Mouse (Mus musculus): ENCODE data around the gene Erbin.

The Erbin gene

DNA sequence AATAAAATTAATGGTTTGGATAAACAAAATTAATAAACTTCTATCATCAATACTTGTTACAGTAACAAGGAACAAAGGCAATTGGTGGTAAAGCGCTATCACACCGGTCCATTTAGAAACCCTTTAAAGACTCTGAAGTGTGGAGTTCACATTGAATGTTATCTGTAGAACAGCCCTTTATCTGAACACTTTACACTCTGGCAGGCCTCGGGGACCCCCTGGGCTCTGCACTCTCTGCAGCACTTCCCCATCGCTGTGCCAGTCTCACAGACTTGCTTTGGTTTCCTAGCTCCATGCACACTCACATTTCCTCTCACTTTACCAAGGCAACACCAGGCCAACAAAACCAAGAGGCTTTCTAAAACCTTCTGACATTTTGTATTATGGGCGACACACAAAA, 100.9 kb downstream of the Erbin start:
- in situ Hi-C loops (cut with MboI, MseI) = loop anchor here (10.0 kb wide), 1 partner anchor 645 kb away; no protein-coding TSS in a partner anchor

GRCm38 (mm10) chr13:103817935-103818334, 102.4 kb downstream of the Erbin start:
- in situ Hi-C loops (cut with MboI, MseI) = loop anchor here (10.0 kb wide), 1 partner anchor 643 kb away; no protein-coding TSS in a partner anchor

DNA sequence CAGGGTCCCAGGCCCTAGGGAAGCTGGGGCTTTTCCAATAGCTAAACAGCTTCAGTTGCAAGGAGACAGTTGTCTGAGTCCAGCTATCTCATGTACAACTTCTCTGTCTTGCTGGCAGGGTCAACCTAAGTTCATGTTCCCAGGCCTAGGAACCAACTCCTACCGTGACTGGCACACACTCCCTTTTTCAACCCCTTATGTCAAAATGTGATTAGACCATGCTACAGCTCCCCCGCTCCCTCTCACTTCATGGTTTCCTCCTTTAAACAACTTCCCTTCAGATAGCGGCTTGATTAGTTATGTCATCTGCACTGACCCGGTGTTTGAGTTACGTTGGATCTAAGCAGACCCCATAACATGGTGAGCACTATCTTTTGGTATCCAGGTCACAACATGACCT, 112.8 kb downstream of the Erbin start:
- in situ Hi-C loops (cut with MboI, MseI) = no loop called here

DNA sequence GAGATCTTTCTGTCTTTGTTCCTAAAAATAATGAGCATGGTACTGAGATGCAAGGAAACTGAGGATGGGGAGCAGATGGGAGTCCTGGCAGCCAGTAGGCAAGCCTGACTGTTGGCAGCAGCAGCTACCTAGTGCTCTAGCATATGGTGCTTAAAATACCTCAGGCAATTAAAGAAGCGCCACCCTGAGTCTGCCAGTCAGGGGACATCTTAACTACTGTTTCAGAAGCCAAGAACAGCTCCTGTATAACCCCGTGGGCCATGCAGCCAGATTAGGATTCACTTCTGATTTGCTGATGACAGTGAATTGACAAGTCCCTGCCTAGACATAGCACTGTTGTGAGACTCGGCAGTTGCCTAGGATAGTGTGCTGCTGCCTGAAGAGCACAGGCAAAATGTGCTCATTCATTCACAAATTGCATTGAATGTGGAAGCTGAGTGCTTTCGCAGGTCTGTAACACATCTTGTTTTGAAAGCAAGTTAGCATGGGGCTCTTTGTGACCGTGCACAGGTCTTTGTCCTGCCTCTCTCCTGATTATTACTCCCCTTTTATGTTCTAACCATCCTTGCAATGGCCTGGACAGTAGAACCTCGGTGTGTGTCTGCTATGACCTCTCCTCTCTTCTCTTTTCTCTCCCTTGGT, 114.0 kb downstream of the Erbin start:
- in situ Hi-C loops (cut with MboI, MseI) = no loop called here

- in situ Hi-C loops (cut with MboI, MseI) = no loop called here
Measured at GRCm38 (mm10) chr13:103803721-103804120, 116.6 kb downstream of the Erbin start.

GRCm38 (mm10) chr13:103801021-103801420, 119.3 kb downstream of the Erbin start:
- in situ Hi-C loops (cut with MboI, MseI) = no loop called here

- in situ Hi-C loops (cut with MboI, MseI) = no loop called here
Measured at GRCm38 (mm10) chr13:103794688-103795543, 125.4 kb downstream of the Erbin start.

GRCm38 (mm10) chr13:103779922-103780585, 140.3 kb downstream of the Erbin start:
- in situ Hi-C loops (cut with MboI, MseI) = no loop called here

DNA sequence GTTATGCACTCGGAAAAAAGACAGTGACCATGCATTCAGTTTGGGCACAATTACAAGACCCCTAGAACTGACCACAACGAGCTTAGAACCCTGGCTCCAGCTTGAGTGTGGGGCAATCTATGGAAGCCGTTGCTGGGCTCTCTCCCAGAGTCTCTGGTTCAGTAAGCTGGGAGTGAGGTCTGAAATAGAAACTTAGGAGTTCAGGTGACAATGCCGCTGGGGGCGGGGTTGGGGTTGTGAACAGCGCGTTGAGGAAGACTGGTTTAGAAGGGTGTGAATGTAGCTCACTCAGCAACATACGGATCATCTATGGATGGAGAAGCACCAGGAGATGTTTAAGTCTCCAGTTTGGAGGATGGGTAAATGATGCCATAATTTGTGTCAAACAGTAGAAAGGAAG, 143.2 kb downstream of the Erbin start:
- in situ Hi-C loops (cut with MboI, MseI) = no loop called here

DNA sequence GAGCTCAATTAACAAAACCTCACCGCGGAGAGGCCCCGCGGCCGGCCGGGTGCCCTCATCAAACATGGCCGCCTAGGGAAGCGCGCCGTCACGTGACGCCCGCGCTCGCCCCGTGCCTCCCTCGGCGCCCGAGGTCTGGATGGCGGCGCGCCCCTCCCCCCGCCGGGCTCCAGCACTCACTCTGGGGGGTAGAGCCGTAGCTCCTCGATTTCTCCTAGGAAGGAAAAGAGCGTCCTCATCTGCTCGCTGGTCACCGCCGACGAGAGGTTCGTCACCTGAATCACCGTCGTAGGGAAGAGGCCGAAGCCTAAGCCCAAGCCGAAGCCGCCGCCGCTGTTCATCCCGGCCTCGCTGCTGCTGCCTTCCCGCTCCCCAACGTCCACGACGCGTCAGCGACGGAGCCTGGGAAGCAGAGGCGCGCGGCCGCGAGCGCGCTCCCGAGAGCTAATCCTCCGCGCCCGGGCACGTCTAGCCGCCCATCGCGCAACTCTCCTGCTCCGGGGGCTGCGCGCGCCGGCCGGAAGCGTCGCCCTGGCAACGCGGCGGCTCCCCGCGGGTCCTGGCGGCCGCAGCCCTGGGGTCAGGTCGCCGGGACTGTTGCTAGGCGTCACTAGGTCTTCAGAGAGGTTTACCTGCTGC, 146.1 kb downstream of the Erbin start, which contains the start of gene Srek1:
Gene Srek1 (minus strand): TSS at position 490 of the 639 bp plus-strand sequence.
- in situ Hi-C loops (cut with MboI, MseI) = loop anchor here (25.0 kb wide), 1 partner anchor 838 kb away; no protein-coding TSS in a partner anchor

DNA sequence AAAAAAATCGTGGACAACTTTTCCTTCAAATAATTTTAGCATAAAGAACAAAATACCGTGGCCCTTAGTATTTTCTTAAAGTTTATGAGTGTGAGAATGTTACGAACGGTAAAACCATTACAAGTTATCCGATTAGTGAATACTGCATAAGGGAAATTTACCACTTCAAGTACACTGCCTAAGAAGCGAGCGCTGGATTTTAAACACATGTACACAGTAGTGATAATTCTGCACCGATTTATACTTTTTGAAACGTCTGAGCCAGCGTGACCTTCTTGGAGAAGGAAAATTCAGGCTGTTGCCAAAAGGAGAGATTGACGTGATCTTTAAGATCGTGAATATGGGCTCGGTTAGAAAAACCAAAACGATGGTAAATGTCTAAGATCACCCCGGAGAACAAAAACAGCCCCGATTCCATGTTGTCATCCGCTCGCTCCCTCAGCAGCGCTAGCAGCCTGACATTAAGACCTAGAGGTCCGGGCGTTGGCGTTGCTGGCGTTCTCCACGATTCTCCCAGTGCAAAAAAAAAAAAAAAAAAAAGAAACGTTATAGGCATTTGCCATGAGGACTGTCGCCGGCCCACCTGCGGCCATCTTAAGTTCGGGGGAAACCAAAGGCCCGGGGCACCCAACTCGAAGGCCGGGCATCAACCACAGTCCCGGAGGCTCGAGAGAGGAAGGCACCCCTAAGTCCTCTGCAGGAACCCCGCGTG, 146.8 kb downstream of the Erbin start:
- in situ Hi-C loops (cut with MboI, MseI) = loop anchor here (25.0 kb wide), 1 partner anchor 839 kb away; no protein-coding TSS in a partner anchor

- in situ Hi-C loops (cut with MboI, MseI) = loop anchor here (25.0 kb wide), 1 partner anchor 839 kb away; no protein-coding TSS in a partner anchor
Measured at GRCm38 (mm10) chr13:103772917-103773316, 147.4 kb downstream of the Erbin start.

DNA sequence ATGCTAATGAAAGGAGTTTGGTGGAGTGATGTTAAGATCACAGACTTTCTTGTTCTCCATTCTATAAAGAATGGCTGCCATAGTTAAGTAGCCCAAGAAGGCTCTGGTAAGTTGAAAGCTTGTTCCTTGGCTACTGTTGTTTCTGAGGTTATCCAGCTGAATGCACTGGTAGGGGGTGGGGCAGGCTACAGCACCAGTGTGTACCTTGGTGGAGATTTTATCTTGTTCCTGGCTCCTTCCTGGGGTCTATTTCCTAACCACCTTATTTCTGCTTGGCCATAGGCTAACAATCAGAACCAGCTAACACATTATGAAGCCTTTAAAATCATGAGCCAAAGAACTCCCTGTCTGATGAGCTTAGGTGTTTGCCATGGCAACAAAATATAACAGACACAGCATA, 149.5 kb downstream of the Erbin start:
- in situ Hi-C loops (cut with MboI, MseI) = loop anchor here (25.0 kb wide), 1 partner anchor 841 kb away; no protein-coding TSS in a partner anchor
